Mouse (Mus musculus): ENCODE data around the gene Id4. TPM values are rescaled to one million over a fixed set of nuclear protein-coding genes. Genes with fewer than 3 reads are reported as not detected.

Id4 gene
- polyA plus RNA-seq (2015; fragmentation: Nextera tagmentation; extraction: Ambion mirVana) = 16.3 and 16.9 TPM in 2 replicates

- peaks cover 7% of the 10 kb centered on the region; the same call in 1 of the 2 replicates for H3K27me3 ChIP-seq (replicated peaks)
- H3K4me3 ChIP-seq (replicated peaks) = peak within 1 kb of the TSS; percentile 77
- under 1% methylated on average over 52 of the region's 52 CpGs for WGBS
- peaks cover 13% of the 10 kb centered on the region; the same call in 1 of the 2 replicates for H3K4me1 ChIP-seq (replicated peaks)
- H3K4me2 ChIP-seq (replicated peaks) = peak within 1 kb of the TSS; percentile 95
- no peaks in the 10 kb centered on the region for H3K9me3 ChIP-seq
- peak within 1 kb of the TSS; percentile 82 for H3K27ac ChIP-seq
- H3K36me3 ChIP-seq = no peaks in the 10 kb centered on the region
- peak; percentile 97 for ATAC-seq
- peak within 1 kb of the TSS; percentile 70 for H3K9ac ChIP-seq
Observed at GRCm38 (mm10) chr13:48260690-48261278, at the start of gene Id4. Id4 (plus strand) TSS chr13:48261228.

DNA sequence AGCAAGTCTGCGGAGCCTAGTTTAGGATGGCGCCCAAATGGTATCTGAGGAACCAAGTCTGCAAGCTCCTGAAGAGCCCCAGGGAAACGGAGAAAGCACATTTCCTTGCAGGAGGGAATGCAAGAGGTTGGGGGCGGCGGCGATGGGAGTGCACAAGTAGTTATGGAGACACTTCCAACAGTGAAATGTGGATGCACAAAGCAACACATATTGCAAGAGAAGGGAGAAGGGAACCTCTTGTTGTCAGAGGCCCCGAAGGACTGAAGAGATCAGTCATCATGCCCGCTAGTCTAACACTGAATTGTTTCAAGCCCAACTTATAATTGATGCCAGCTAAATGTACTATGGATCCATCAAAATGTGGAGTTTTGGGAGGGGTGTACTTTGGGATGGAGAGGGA is 33.9 kb upstream of the Id4 start:
- Histone ChIP-seq H3K4me3 (replicated peaks) (no peak overlapping the region), H3K27ac (0 out of 2 replicates have a peak overlapping the region, but pooled peaks have one; percentile 10)

DNA sequence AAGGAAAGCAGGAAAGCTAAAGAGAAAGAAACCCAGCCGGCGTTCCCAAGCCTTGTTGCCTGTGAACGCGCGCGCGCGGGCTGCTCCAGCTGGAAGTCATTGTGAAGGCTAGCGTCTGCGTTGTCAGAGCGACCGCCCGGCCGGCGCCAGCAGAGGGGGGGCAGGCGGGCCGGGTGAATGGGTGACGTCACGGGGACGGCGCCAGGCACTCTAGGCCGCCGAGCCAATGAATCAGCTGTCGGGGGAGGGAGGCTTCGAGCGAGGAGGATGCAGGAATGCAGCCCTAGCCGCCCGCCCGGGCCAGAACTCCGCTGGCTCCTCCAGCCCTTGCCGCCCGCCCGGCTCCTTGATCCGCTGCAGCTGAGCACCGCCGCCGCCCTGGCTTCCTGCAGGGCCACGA is 33.3 kb upstream of the Id4 start:
- Histone ChIP-seq H3K4me3 (replicated peaks) (peak overlapping the region; percentile 22), H3K27me3 (replicated peaks) (no peaks in the 10 kb centered on the region), H3K27ac (peak overlapping the region; percentile 85), H3K36me3 (no peaks in the 10 kb centered on the region), H3K9me3 (no peaks in the 10 kb centered on the region), H3K4me2 (replicated peaks) (peak overlapping the region; percentile 62), H3K4me1 (replicated peaks) (peaks cover 3% of the 10 kb centered on the region; the same call in 1 of the 2 replicates), H3K9ac (peak overlapping the region; percentile 19)
- ATAC-seq = peak; percentile 99
- WGBS = under 1% methylated on average over 38 of the region's 38 CpGs

More for the DNA sequence above, 33.9 kb upstream of the Id4 start:
- no peaks in the 10 kb centered on the region for H3K36me3 ChIP-seq
- H3K4me1 ChIP-seq (replicated peaks) = peaks cover 3% of the 10 kb centered on the region; the same call in 1 of the 2 replicates
- H3K27me3 ChIP-seq (replicated peaks) = no peaks in the 10 kb centered on the region
- no peaks in the 10 kb centered on the region for H3K9me3 ChIP-seq
- 0 out of 2 replicates have a peak overlapping the region, but pooled peaks have one; percentile 0 for H3K4me2 ChIP-seq (replicated peaks)
- WGBS = 35% methylated on average over 8 of the region's 8 CpGs
- H3K9ac ChIP-seq = no peak overlapping the region
- no peak for ATAC-seq

DNA sequence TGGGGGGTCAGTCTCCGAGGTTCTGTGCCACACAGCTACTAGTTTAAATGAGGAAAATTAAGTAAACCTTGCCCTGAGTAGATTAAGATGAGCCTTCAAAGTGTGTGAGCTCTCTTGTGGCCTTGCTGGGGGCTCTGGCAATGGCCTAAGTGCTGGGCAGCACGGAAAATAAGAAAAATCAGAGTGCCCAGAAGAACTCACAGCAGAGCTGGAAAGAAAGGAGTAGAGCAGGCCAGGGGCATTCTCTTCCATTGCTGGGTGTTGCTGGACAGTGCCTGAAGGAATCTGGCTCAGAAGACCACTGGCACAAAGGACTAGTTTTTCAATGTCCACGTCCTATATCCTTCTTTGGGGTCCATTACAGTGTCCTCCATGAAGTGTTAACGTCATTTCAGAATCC is 32.9 kb upstream of the Id4 start:
- Histone ChIP-seq H3K9ac (peak overlapping the region; percentile 19), H3K4me1 (replicated peaks) (peaks cover 3% of the 10 kb centered on the region; the same call in 1 of the 2 replicates), H3K27me3 (replicated peaks) (no peaks in the 10 kb centered on the region), H3K36me3 (no peaks in the 10 kb centered on the region), H3K27ac (peak overlapping the region; percentile 85), H3K4me2 (replicated peaks) (peak overlapping the region; percentile 62), H3K9me3 (no peaks in the 10 kb centered on the region), H3K4me3 (replicated peaks) (peak overlapping the region; percentile 22)
- 25% methylated on average over 4 of the region's 4 CpGs for WGBS
- no peak; the same call in none of the 2 replicates for ATAC-seq

DNA sequence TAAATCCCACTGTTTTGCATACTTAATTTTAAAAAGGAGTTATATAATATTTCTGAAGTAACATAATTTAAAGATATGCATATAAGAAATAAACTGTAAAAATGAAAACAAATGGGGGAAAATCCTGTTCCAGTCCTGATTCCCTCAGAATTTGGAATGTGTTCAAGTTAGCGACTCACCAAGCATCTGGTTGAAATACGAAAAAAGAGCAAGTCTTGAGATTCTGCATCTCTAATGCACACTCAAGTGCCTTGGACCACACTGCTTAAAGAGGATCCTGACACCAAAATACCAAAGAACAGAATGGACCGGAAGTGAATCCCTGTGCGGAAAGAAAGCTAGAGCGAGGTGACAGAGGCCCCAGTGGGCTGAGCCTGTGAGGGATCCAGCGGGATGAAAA is 30.0 kb upstream of the Id4 start:
- no peak overlapping the region for H3K4me2 ChIP-seq (replicated peaks)
- peaks cover 3% of the 10 kb centered on the region; the same call in 1 of the 2 replicates for H3K4me1 ChIP-seq (replicated peaks)
- H3K27ac ChIP-seq = no peak overlapping the region
- 51% methylated on average over 6 of the region's 6 CpGs for WGBS
- H3K9me3 ChIP-seq = no peaks in the 10 kb centered on the region
- no peaks in the 10 kb centered on the region for H3K36me3 ChIP-seq
- no peak for ATAC-seq
- H3K9ac ChIP-seq = no peak overlapping the region
- H3K4me3 ChIP-seq (replicated peaks) = no peak overlapping the region
- no peaks in the 10 kb centered on the region for H3K27me3 ChIP-seq (replicated peaks)

DNA sequence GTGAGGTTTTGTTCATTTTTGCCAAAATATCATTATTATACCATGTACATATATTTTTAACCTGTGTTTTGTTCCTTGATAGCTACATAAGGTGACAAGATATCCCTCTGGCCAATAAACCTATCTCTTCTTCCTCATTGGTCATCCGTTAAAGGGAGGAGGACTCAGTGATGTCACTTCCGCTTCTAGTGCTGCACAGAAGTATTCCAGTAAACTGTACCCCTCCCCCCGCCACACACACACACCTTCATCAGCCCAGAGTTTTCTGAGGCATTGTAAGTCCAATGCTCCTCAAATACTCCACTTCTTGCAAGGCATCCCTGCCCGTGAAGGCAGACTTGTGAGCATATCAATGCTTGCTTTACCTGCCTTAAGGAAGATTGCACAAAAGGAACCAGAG is 24.6 kb upstream of the Id4 start:
- 85% methylated on average over 4 of the region's 4 CpGs for WGBS
- no peak overlapping the region for H3K27ac ChIP-seq

GRCm38 (mm10) chr13:48236865-48237264 is 24.2 kb upstream of the Id4 start:
- no peak overlapping the region for H3K4me2 ChIP-seq (replicated peaks)
- H3K9me3 ChIP-seq = no peaks in the 10 kb centered on the region
- no peak overlapping the region for H3K4me3 ChIP-seq (replicated peaks)
- no peak for ATAC-seq
- WGBS = 54% methylated on average over 7 of the region's 7 CpGs
- H3K9ac ChIP-seq = no peak overlapping the region
- H3K27ac ChIP-seq = no peak overlapping the region
- H3K4me1 ChIP-seq (replicated peaks) = no peaks in the 10 kb centered on the region
- H3K27me3 ChIP-seq (replicated peaks) = no peaks in the 10 kb centered on the region
- no peaks in the 10 kb centered on the region for H3K36me3 ChIP-seq

More for the DNA sequence above, 24.6 kb upstream of the Id4 start:
- Histone ChIP-seq H3K9me3 (no peaks in the 10 kb centered on the region), H3K36me3 (no peaks in the 10 kb centered on the region), H3K9ac (no peak overlapping the region), H3K4me3 (replicated peaks) (no peak overlapping the region), H3K4me2 (replicated peaks) (no peak overlapping the region), H3K4me1 (replicated peaks) (no peaks in the 10 kb centered on the region), H3K27me3 (replicated peaks) (no peaks in the 10 kb centered on the region)
- ATAC-seq = no peak

GRCm38 (mm10) chr13:48237516-48237915 is 23.5 kb upstream of the Id4 start:
- ATAC-seq = no peak
- H3K4me3 ChIP-seq (replicated peaks) = no peak overlapping the region
- no peaks in the 10 kb centered on the region for H3K27me3 ChIP-seq (replicated peaks)
- no peak overlapping the region for H3K4me2 ChIP-seq (replicated peaks)
- WGBS = 8% methylated on average over 4 of the region's 4 CpGs
- H3K4me1 ChIP-seq (replicated peaks) = no peaks in the 10 kb centered on the region
- H3K36me3 ChIP-seq = no peaks in the 10 kb centered on the region
- H3K9ac ChIP-seq = no peak overlapping the region
- no peak overlapping the region for H3K27ac ChIP-seq
- H3K9me3 ChIP-seq = no peaks in the 10 kb centered on the region

GRCm38 (mm10) chr13:48245235-48246012 is 15.6 kb upstream of the Id4 start:
- Histone ChIP-seq H3K9me3 (no peaks in the 10 kb centered on the region), H3K4me2 (replicated peaks) (no peak overlapping the region), H3K36me3 (no peaks in the 10 kb centered on the region), H3K4me1 (replicated peaks) (no peaks in the 10 kb centered on the region), H3K27ac (no peak overlapping the region), H3K9ac (no peak overlapping the region), H3K27me3 (replicated peaks) (no peaks in the 10 kb centered on the region), H3K4me3 (replicated peaks) (no peak overlapping the region)
- WGBS = 40% methylated on average over 5 of the region's 5 CpGs
- no peak for ATAC-seq

- H3K4me1 ChIP-seq (replicated peaks) = no peaks in the 10 kb centered on the region
- no peak for ATAC-seq
- no peaks in the 10 kb centered on the region; the same call in 1 of the 2 replicates for H3K9me3 ChIP-seq
- H3K4me2 ChIP-seq (replicated peaks) = no peak overlapping the region
- no peak overlapping the region for H3K27ac ChIP-seq
- H3K27me3 ChIP-seq (replicated peaks) = no peaks in the 10 kb centered on the region
- WGBS = 61% methylated on average over 2 of the region's 2 CpGs
- no peak overlapping the region for H3K9ac ChIP-seq
- no peak overlapping the region for H3K4me3 ChIP-seq (replicated peaks)
- H3K36me3 ChIP-seq = no peaks in the 10 kb centered on the region
Observed at GRCm38 (mm10) chr13:48252559-48252958, 8.5 kb upstream of the Id4 start.

DNA sequence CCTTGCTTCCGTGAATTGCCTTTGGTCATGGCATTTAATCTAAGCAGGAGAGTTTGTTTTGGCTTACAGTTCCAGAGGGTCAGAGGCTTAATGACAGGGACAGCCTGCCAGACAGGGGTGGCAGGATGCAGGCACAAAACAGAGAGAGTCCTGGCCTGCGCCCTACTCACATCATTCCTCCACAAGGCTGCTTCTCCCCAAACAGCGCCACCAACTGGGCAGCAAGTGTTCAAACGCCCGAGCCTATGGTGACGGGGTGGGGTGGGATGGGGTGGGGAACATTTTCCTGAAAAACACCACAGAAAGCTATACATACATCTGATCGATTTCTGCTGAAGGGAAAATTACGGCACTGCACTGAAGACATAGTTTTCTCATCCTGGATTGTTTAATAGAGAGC is 6.0 kb upstream of the Id4 start:
- H3K4me1 ChIP-seq (replicated peaks) = no peaks in the 10 kb centered on the region
- no peak for ATAC-seq
- no peaks in the 10 kb centered on the region; the same call in 1 of the 2 replicates for H3K9me3 ChIP-seq
- no peaks in the 10 kb centered on the region for H3K27me3 ChIP-seq (replicated peaks)
- H3K4me2 ChIP-seq (replicated peaks) = no peak overlapping the region
- H3K36me3 ChIP-seq = no peaks in the 10 kb centered on the region
- H3K9ac ChIP-seq = no peak overlapping the region
- no peak overlapping the region for H3K4me3 ChIP-seq (replicated peaks)
- 86% methylated on average over 8 of the region's 8 CpGs for WGBS
- no peak overlapping the region for H3K27ac ChIP-seq

DNA sequence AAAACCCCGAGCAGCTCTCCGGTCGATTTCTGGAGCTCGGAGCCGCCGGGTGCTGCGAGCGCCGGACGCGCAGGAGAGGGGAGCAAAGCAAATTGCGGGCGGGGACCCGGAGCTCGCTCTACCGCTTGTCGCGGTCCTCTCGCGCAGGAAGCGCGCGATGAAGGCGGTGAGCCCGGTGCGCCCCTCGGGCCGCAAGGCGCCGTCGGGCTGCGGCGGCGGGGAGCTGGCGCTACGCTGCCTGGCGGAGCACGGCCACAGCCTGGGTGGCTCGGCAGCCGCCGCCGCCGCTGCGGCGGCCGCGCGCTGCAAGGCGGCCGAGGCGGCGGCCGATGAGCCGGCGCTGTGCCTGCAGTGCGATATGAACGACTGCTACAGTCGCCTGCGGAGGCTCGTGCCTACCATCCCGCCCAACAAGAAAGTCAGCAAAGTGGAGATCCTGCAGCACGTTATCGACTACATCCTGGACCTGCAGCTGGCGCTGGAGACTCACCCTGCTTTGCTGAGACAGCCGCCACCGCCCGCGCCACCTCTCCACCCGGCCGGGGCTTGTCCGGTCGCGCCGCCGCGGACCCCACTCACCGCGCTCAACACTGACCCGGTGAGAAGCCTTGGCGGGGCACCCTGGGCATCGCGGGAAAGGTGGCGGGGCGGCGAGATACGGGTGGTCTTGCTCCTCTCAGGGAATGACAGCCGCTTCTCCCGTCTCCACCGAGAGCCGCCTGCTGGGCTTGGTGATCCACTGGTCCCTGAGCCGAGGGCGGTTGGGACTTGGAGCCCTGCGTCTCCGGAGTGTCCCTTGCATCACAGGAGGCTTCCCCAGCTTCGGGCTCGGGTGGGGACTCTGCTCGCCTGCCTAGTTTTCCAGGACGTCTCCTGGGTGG is 553 bp downstream of the Id4 start:
- peak overlapping the region; percentile 70 for H3K9ac ChIP-seq
- H3K27me3 ChIP-seq (replicated peaks) = peaks cover 7% of the 10 kb centered on the region; the same call in 1 of the 2 replicates
- H3K4me1 ChIP-seq (replicated peaks) = peaks cover 13% of the 10 kb centered on the region; the same call in 1 of the 2 replicates
- H3K9me3 ChIP-seq = no peaks in the 10 kb centered on the region
- peak; percentile 48 for ATAC-seq
- H3K4me2 ChIP-seq (replicated peaks) = peak overlapping the region; percentile 95
- H3K36me3 ChIP-seq = no peaks in the 10 kb centered on the region
- under 1% methylated on average over 98 of the region's 98 CpGs for WGBS
- H3K27ac ChIP-seq = peak overlapping the region; percentile 82
- peak overlapping the region; percentile 77 for H3K4me3 ChIP-seq (replicated peaks)

Data from intestine, embryonic 15.5 days (tissue).